Mouse (Mus musculus): ENCODE measurements at regions not wholly inside any gene's neighbourhood (a gene's known extent, or its start where the extent isn't known, plus 50 kb on each side); places are given as distances from the start of the nearest gene placed in this dataset.
A peak's percentile ranks its signal among the peaks of the same experiment; 100 is the strongest.

- Histone ChIP-seq H3K27me3 (replicated peaks; ENCODE audit: control insufficient read depth, insufficient read depth, low read length) (no peaks in the 10 kb centered on the region), H3K9ac (ENCODE audit: low read length) (no peak overlapping the region), H3K27ac (ENCODE audit: low read depth, low read length) (no peak overlapping the region), H3K4me1 (ENCODE audit: control insufficient read depth, insufficient read depth, low read length) (no peaks in the 10 kb centered on the region), H3K4me3 (ENCODE audit: low read depth, low read length) (no peak overlapping the region), H3K36me3 (ENCODE audit: control insufficient read depth, insufficient read depth, low read length) (no peaks in the 10 kb centered on the region), H3K4me2 (ENCODE audit: low read length) (no peak overlapping the region), H3K9me3 (replicated peaks; ENCODE audit: control insufficient read depth, low read length) (no peaks in the 10 kb centered on the region)
- no peak for DNase-seq (ENCODE audit: low spot score)
- 74% methylated on average over 4 of the region's 4 CpGs for WGBS
- no peak for ATAC-seq
Observed at GRCm38 (mm10) chr13:116036166-116036565, 273.3 kb downstream of the Isl1 start.

- DNase-seq (ENCODE audit: low spot score) (no peak), ATAC-seq (no peak)
- Histone ChIP-seq H3K27ac (ENCODE audit: low read depth, low read length) (no peak overlapping the region), H3K4me1 (ENCODE audit: control insufficient read depth, insufficient read depth, low read length) (no peaks in the 10 kb centered on the region), H3K9ac (ENCODE audit: low read length) (no peak overlapping the region), H3K27me3 (replicated peaks; ENCODE audit: control insufficient read depth, insufficient read depth, low read length) (no peaks in the 10 kb centered on the region), H3K4me3 (ENCODE audit: low read depth, low read length) (no peak overlapping the region), H3K9me3 (replicated peaks; ENCODE audit: control insufficient read depth, low read length) (no peaks in the 10 kb centered on the region), H3K4me2 (ENCODE audit: low read length) (no peak overlapping the region), H3K36me3 (ENCODE audit: control insufficient read depth, insufficient read depth, low read length) (no peaks in the 10 kb centered on the region)
- 83% methylated on average over 2 of the region's 2 CpGs for WGBS
Observed at GRCm38 (mm10) chr13:116030152-116030720, 279.3 kb downstream of the Isl1 start.

- no peaks in the 10 kb centered on the region for H3K4me1 ChIP-seq (ENCODE audit: control insufficient read depth, insufficient read depth, low read length)
- no peaks in the 10 kb centered on the region for H3K27me3 ChIP-seq (replicated peaks; ENCODE audit: control insufficient read depth, insufficient read depth, low read length)
- DNase-seq (ENCODE audit: low spot score): no peak
- H3K27ac ChIP-seq (ENCODE audit: low read depth, low read length): no peak overlapping the region
- H3K4me3 ChIP-seq (ENCODE audit: low read depth, low read length): no peak overlapping the region
- no peak overlapping the region for H3K4me2 ChIP-seq (ENCODE audit: low read length)
- H3K9me3 ChIP-seq (replicated peaks; ENCODE audit: control insufficient read depth, low read length): no peaks in the 10 kb centered on the region
- 89% methylated on average over 2 of the region's 2 CpGs for WGBS
- no peaks in the 10 kb centered on the region for H3K36me3 ChIP-seq (ENCODE audit: control insufficient read depth, insufficient read depth, low read length)
- ATAC-seq: no peak
- no peak overlapping the region for H3K9ac ChIP-seq (ENCODE audit: low read length)
Observed at GRCm38 (mm10) chr13:116028583-116028982, 280.9 kb downstream of the Isl1 start.

GRCm38 (mm10) chr13:116027147-116027546 is 282.3 kb downstream of the Isl1 start:
- no peak for ATAC-seq

GRCm38 (mm10) chr13:116017886-116018285 is 291.6 kb downstream of the Isl1 start:
- 79% methylated on average over 5 of the region's 5 CpGs for WGBS
- H3K4me1 ChIP-seq (ENCODE audit: control insufficient read depth, insufficient read depth, low read length): no peaks in the 10 kb centered on the region
- H3K4me3 ChIP-seq (ENCODE audit: low read depth, low read length): no peak overlapping the region
- H3K27ac ChIP-seq (ENCODE audit: low read depth, low read length): no peak overlapping the region
- no peaks in the 10 kb centered on the region for H3K36me3 ChIP-seq (ENCODE audit: control insufficient read depth, insufficient read depth, low read length)
- no peaks in the 10 kb centered on the region for H3K9me3 ChIP-seq (replicated peaks; ENCODE audit: control insufficient read depth, low read length)
- ATAC-seq (no peak), DNase-seq (ENCODE audit: low spot score) (no peak)
- H3K4me2 ChIP-seq (ENCODE audit: low read length): no peak overlapping the region
- H3K27me3 ChIP-seq (replicated peaks; ENCODE audit: control insufficient read depth, insufficient read depth, low read length): no peaks in the 10 kb centered on the region
- no peak overlapping the region for H3K9ac ChIP-seq (ENCODE audit: low read length)

More at GRCm38 (mm10) chr13:116027147-116027546, 282.3 kb downstream of the Isl1 start:
- Histone ChIP-seq H3K4me3 (ENCODE audit: low read depth, low read length) (no peak overlapping the region), H3K36me3 (ENCODE audit: control insufficient read depth, insufficient read depth, low read length) (no peaks in the 10 kb centered on the region), H3K27ac (ENCODE audit: low read depth, low read length) (no peak overlapping the region), H3K27me3 (replicated peaks; ENCODE audit: control insufficient read depth, insufficient read depth, low read length) (no peaks in the 10 kb centered on the region), H3K9ac (ENCODE audit: low read length) (no peak overlapping the region), H3K4me1 (ENCODE audit: control insufficient read depth, insufficient read depth, low read length) (no peaks in the 10 kb centered on the region), H3K4me2 (ENCODE audit: low read length) (no peak overlapping the region), H3K9me3 (replicated peaks; ENCODE audit: control insufficient read depth, low read length) (no peaks in the 10 kb centered on the region)
- DNase-seq (ENCODE audit: low spot score): no peak
- 82% methylated on average over 2 of the region's 2 CpGs for WGBS

- no peak overlapping the region for H3K4me3 ChIP-seq (ENCODE audit: low read depth, low read length)
- no peak overlapping the region for H3K9ac ChIP-seq (ENCODE audit: low read length)
- no peaks in the 10 kb centered on the region for H3K36me3 ChIP-seq (ENCODE audit: control insufficient read depth, insufficient read depth, low read length)
- no peak overlapping the region for H3K27ac ChIP-seq (ENCODE audit: low read depth, low read length)
- no peaks in the 10 kb centered on the region for H3K4me1 ChIP-seq (ENCODE audit: control insufficient read depth, insufficient read depth, low read length)
- no peak overlapping the region for H3K4me2 ChIP-seq (ENCODE audit: low read length)
- 68% methylated on average over 1 of the region's 1 CpGs for WGBS
- H3K27me3 ChIP-seq (replicated peaks; ENCODE audit: control insufficient read depth, insufficient read depth, low read length): no peaks in the 10 kb centered on the region
- ATAC-seq (no peak), DNase-seq (ENCODE audit: low spot score) (no peak)
- H3K9me3 ChIP-seq (replicated peaks; ENCODE audit: control insufficient read depth, low read length): no peaks in the 10 kb centered on the region
Observed at GRCm38 (mm10) chr13:116003733-116004132, 305.8 kb downstream of the Isl1 start.

- DNase-seq (ENCODE audit: low spot score) (peak; percentile 87), ATAC-seq (peak; percentile 80; the same call in 1 of the 2 replicates)
- no peak overlapping the region for H3K4me3 ChIP-seq (ENCODE audit: low read depth, low read length)
- H3K27me3 ChIP-seq (replicated peaks; ENCODE audit: control insufficient read depth, insufficient read depth, low read length): no peaks in the 10 kb centered on the region
- 38% methylated on average over 4 of the region's 4 CpGs for WGBS
- H3K9me3 ChIP-seq (replicated peaks; ENCODE audit: control insufficient read depth, low read length): no peaks in the 10 kb centered on the region
- H3K4me1 ChIP-seq (ENCODE audit: control insufficient read depth, insufficient read depth, low read length): no peaks in the 10 kb centered on the region
- no peak overlapping the region for H3K4me2 ChIP-seq (ENCODE audit: low read length)
- no peak overlapping the region for H3K9ac ChIP-seq (ENCODE audit: low read length)
- H3K27ac ChIP-seq (ENCODE audit: low read depth, low read length): no peak overlapping the region
- no peaks in the 10 kb centered on the region for H3K36me3 ChIP-seq (ENCODE audit: control insufficient read depth, insufficient read depth, low read length)
Observed at GRCm38 (mm10) chr13:116002391-116002899, 307.0 kb downstream of the Isl1 start.

GRCm38 (mm10) chr13:115990591-115990990 is 318.9 kb downstream of the Isl1 start:
- Histone ChIP-seq H3K9ac (ENCODE audit: low read length) (no peak overlapping the region), H3K36me3 (ENCODE audit: control insufficient read depth, insufficient read depth, low read length) (no peaks in the 10 kb centered on the region), H3K4me3 (ENCODE audit: low read depth, low read length) (no peak overlapping the region), H3K27me3 (replicated peaks; ENCODE audit: control insufficient read depth, insufficient read depth, low read length) (no peaks in the 10 kb centered on the region), H3K27ac (ENCODE audit: low read depth, low read length) (no peak overlapping the region), H3K4me1 (ENCODE audit: control insufficient read depth, insufficient read depth, low read length) (no peaks in the 10 kb centered on the region), H3K4me2 (ENCODE audit: low read length) (no peak overlapping the region), H3K9me3 (replicated peaks; ENCODE audit: control insufficient read depth, low read length) (no peaks in the 10 kb centered on the region)
- 50% methylated on average over 3 of the region's 3 CpGs for WGBS
- ATAC-seq (no peak), DNase-seq (ENCODE audit: low spot score) (no peak)

- Histone ChIP-seq H3K4me1 (ENCODE audit: control insufficient read depth, insufficient read depth, low read length) (no peaks in the 10 kb centered on the region), H3K4me3 (ENCODE audit: low read depth, low read length) (no peak overlapping the region), H3K27ac (ENCODE audit: low read depth, low read length) (no peak overlapping the region), H3K9ac (ENCODE audit: low read length) (no peak overlapping the region), H3K27me3 (replicated peaks; ENCODE audit: control insufficient read depth, insufficient read depth, low read length) (no peaks in the 10 kb centered on the region), H3K36me3 (ENCODE audit: control insufficient read depth, insufficient read depth, low read length) (no peaks in the 10 kb centered on the region), H3K9me3 (replicated peaks; ENCODE audit: control insufficient read depth, low read length) (no peaks in the 10 kb centered on the region), H3K4me2 (ENCODE audit: low read length) (no peak overlapping the region)
- ATAC-seq: no peak
- DNase-seq (ENCODE audit: low spot score): no peak
Observed at GRCm38 (mm10) chr13:115989091-115989490, 320.4 kb downstream of the Isl1 start.
